Mouse (Mus musculus): Measurements from ENCODE around the gene Hsd11b1. TPM values are rescaled to one million over a fixed set of nuclear protein-coding genes. Genes with fewer than 3 reads are reported as not detected.
A peak's percentile ranks its signal among the peaks of the same experiment; 100 is the strongest.

Gene Hsd11b1
- polyA plus RNA-seq, 1 experiment from 2014 or later, result 1.2 TPM

DNA sequence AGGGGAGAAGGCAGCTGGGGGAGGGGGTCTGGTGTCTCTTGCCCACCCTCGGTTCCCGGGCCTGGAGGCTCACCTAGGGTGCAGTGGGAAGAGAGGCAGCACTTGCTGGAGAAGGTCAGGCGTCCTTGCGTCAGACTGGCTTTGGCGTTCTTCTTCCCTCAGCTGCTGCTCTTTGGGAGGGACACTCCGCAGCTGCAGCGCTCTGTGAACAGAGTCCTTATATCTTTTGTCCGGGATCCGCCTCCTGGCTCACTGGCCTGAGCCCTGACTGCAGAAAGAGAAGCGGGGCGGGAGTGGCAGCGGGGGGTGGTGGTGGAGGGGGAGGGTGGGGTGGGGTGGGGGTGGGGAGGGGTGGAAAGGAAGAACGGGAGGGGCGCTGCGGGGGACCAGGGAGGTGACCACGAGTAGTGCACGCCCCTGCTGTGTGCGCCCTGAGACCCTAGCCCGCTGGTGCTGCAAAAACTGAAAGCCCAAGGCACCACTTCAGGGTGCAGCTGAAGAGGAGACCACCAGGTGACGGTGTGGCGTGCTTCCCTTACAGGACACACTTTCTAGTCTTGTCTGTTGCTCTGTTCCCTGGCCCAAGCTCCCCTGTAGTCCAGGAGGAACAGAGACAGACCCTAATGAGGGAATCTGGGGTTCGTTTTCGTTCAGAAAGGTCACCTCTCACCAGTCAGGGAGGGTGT, 9.2 kb upstream of the Hsd11b1 start, which contains the start of gene G0s2:
G0s2 (minus strand) TSS at position 302 of the 686 bp plus-strand sequence.
- Histone ChIP-seq H3K27ac (ENCODE audit: low read length) (peak within 1 kb of the TSS; percentile 86), H3K36me3 (ENCODE audit: control insufficient read depth, insufficient read depth, low read length) (no peaks in the 10 kb centered on the region), H3K4me1 (ENCODE audit: control insufficient read depth, insufficient read depth, low read length) (peaks cover 12% of the 10 kb centered on the region; the same call in 1 of the 2 replicates), H3K4me3 (ENCODE audit: low read depth, low read length) (peak within 1 kb of the TSS; percentile 39), H3K27me3 (ENCODE audit: control insufficient read depth, insufficient read depth, low read length) (no peaks in the 10 kb centered on the region), H3K9me3 (ENCODE audit: control insufficient read depth, low read depth, low read length) (no peaks in the 10 kb centered on the region), H3K4me2 (replicated peaks; ENCODE audit: low read depth, low read length) (peak within 1 kb of the TSS; percentile 70), H3K9ac (replicated peaks; ENCODE audit: low read depth, low read length) (peak within 1 kb of the TSS; percentile 52)
- ATAC-seq (ENCODE audit: insufficient number of reproducible peaks, insufficient read depth, low FRiP score, low read depth), result peak; percentile 81
- 1% methylated on average over 23 of the region's 23 CpGs for WGBS

- no peaks in the 10 kb centered on the region for H3K9me3 ChIP-seq (ENCODE audit: control insufficient read depth, low read depth, low read length)
- 17% methylated on average over 24 of the region's 24 CpGs for WGBS
- no peaks in the 10 kb centered on the region for H3K27me3 ChIP-seq (ENCODE audit: control insufficient read depth, insufficient read depth, low read length)
- peak; percentile 29; the same call in 1 of the 2 replicates for ATAC-seq (ENCODE audit: insufficient number of reproducible peaks, insufficient read depth, low FRiP score, low read depth)
- H3K27ac ChIP-seq (ENCODE audit: low read length), result peak overlapping the region; percentile 86
- peak overlapping the region; percentile 52 for H3K9ac ChIP-seq (replicated peaks; ENCODE audit: low read depth, low read length)
- H3K4me3 ChIP-seq (ENCODE audit: low read depth, low read length), result peak overlapping the region; percentile 39
- H3K4me2 ChIP-seq (replicated peaks; ENCODE audit: low read depth, low read length), result peak overlapping the region; percentile 70
- no peaks in the 10 kb centered on the region for H3K36me3 ChIP-seq (ENCODE audit: control insufficient read depth, insufficient read depth, low read length)
- H3K4me1 ChIP-seq (ENCODE audit: control insufficient read depth, insufficient read depth, low read length), result peaks cover 12% of the 10 kb centered on the region; the same call in 1 of the 2 replicates
These were observed 8.5 kb upstream of the Hsd11b1 start for GRCm38 (mm10) chr1:193272137-193272915.

DNA sequence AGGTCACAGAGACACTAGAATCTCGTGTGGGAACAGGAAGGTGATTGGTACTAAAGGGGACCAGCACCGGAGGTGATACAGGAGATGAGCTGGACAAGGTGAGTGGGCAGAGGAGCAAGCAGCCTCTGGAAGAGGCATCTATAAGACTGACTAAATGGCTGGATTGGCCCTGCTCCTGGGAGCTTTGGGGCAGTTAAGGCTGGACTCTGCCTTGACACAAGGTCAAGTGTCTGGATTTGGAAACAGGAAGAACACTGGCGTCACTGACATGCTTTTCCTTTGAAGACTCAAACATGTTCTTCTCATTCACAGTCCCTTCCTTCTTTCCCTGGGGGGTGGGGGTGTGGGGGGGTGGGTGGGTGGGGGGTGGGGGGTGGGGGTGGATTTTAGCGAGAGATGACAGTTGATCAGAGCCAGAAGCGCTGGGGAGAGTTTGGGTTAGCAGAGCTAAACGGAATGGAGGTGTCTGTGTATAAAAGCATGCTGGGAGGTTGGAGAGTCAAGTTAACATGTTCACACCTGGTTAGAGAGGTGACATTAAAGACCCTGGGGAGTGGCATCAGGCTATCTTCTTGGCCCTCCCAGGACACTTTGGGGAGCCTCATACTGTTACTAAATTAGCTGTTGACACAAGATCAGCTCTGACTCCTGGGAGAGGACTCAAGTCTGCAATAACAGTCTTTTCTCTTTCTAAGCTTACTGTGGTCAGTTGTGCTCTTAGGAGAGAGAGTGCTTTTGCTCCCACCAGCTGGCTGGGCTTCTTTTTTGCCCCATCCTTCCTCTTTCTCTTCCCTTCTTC, 7.3 kb upstream of the Hsd11b1 start:
- no peak overlapping the region for H3K9ac ChIP-seq (replicated peaks; ENCODE audit: low read depth, low read length)
- H3K4me2 ChIP-seq (replicated peaks; ENCODE audit: low read depth, low read length), result peak overlapping the region; percentile 70
- H3K27me3 ChIP-seq (ENCODE audit: control insufficient read depth, insufficient read depth, low read length), result no peaks in the 10 kb centered on the region
- no peak overlapping the region for H3K27ac ChIP-seq (ENCODE audit: low read length)
- H3K36me3 ChIP-seq (ENCODE audit: control insufficient read depth, insufficient read depth, low read length), result no peaks in the 10 kb centered on the region
- 47% methylated on average over 6 of the region's 6 CpGs for WGBS
- H3K4me3 ChIP-seq (ENCODE audit: low read depth, low read length), result no peak overlapping the region
- no peaks in the 10 kb centered on the region for H3K9me3 ChIP-seq (ENCODE audit: control insufficient read depth, low read depth, low read length)
- H3K4me1 ChIP-seq (ENCODE audit: control insufficient read depth, insufficient read depth, low read length), result peaks cover 12% of the 10 kb centered on the region; the same call in 1 of the 2 replicates
- ATAC-seq (ENCODE audit: insufficient number of reproducible peaks, insufficient read depth, low FRiP score, low read depth), result no peak

DNA sequence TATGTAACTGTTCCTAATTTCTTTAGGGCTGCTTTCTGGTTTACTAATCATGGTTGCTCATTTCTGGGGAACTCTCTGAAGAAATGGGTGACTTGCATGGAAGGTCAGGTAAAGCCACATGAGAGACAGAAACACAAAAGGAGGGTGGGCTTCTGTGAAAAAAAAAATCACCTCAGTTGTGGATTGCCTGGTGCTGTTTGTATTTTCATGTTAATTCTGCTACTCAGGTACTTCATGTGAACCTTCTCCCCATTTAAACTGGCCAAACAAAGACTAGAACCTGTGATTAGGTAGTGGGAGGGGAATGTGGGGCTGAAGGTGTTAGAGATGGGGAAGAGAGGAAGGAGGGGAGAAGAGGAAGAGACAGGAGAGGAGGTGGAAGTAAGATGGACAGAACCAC, 1.9 kb upstream of the Hsd11b1 start:
- Histone ChIP-seq H3K4me2 (replicated peaks; ENCODE audit: low read depth, low read length) (no peak overlapping the region), H3K36me3 (ENCODE audit: control insufficient read depth, insufficient read depth, low read length) (no peaks in the 10 kb centered on the region), H3K4me1 (ENCODE audit: control insufficient read depth, insufficient read depth, low read length) (no peaks in the 10 kb centered on the region), H3K9ac (replicated peaks; ENCODE audit: low read depth, low read length) (no peak overlapping the region), H3K27me3 (ENCODE audit: control insufficient read depth, insufficient read depth, low read length) (no peaks in the 10 kb centered on the region), H3K4me3 (ENCODE audit: low read depth, low read length) (no peak overlapping the region), H3K9me3 (ENCODE audit: control insufficient read depth, low read depth, low read length) (no peaks in the 10 kb centered on the region), H3K27ac (ENCODE audit: low read length) (no peak overlapping the region)
- no peak for ATAC-seq (ENCODE audit: insufficient number of reproducible peaks, insufficient read depth, low FRiP score, low read depth)

DNA sequence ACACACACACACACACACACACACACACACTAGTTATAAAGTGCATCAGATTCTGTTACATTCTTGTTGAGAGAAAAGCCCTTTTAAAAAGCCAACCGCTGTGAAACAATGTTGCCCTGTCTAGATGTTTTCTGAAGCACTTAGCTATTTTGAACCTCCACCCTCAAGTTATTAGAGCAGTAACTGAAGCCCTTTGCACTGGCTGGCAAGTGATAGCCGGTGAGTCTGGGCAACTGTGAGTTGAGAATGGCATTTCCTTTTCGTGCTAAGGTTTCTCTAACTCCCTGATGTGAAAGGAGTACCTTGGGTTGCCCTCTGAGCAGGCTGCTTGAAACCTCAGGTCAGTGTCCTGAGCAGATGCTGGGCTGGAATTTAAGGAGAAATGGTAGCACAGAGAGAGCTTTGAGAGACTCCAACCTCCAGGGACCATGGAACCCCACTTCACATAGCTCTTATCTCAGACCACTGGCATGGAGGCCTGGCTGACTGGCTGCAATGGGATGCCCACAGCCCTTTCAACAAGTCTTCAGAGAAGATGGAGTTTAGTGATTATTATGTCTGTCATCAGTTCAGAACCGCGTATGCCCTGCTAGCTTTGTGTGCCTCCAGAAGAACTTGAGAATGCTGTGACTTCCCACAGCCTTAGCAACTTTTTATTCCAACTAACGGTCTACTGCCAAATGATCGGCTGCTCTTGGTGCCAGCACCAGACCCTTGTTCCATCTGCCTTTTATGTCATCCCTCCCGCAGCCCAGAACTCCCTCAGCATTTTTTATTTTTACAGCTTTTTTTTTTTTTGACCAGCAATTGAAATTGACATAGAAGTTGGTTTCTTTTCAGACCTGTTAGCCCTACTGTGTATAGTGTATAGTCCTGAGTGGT, 608 bp downstream of the Hsd11b1 start:
- H3K36me3 ChIP-seq (ENCODE audit: control insufficient read depth, insufficient read depth, low read length), result no peaks in the 10 kb centered on the region
- H3K4me3 ChIP-seq (ENCODE audit: low read depth, low read length), result no peak overlapping the region
- ATAC-seq (ENCODE audit: insufficient number of reproducible peaks, insufficient read depth, low FRiP score, low read depth), result no peak
- no peak overlapping the region for H3K27ac ChIP-seq (ENCODE audit: low read length)
- no peaks in the 10 kb centered on the region for H3K4me1 ChIP-seq (ENCODE audit: control insufficient read depth, insufficient read depth, low read length)
- H3K4me2 ChIP-seq (replicated peaks; ENCODE audit: low read depth, low read length), result no peak overlapping the region
- H3K9ac ChIP-seq (replicated peaks; ENCODE audit: low read depth, low read length), result no peak overlapping the region
- H3K27me3 ChIP-seq (ENCODE audit: control insufficient read depth, insufficient read depth, low read length), result no peaks in the 10 kb centered on the region
- no peaks in the 10 kb centered on the region for H3K9me3 ChIP-seq (ENCODE audit: control insufficient read depth, low read depth, low read length)
- 81% methylated on average over 8 of the region's 8 CpGs for WGBS

DNA sequence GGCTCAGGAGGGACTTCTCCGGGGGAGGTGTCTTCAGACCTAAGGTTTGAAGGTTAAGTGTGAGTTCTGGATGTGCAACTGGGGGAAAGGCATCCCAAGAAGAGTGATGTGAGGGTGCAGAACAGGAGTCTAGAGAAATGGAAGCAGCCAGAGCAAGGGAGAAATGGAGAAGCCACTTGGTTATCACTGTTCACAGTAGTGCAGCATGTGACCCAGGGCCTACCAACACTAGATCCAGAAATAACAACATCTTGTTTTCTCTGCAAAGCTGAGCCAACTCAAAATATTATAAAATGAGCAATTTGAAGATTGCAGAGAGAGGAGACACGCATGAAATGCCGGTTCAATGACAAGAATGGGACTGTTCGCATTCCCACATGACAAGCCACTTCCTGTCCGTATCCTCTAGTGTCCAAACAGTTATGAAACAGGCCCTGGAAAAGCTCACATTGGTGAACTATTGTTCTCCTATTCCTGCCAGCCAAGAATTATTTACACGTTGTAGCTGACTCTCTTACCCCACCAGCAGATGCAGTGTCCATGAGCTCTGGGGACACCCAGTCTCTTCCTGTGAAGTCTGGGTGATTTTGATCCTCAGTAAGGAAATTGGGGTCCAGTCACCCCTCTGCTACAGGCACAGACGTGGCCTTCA, 1.9 kb downstream of the Hsd11b1 start:
- Histone ChIP-seq H3K4me1 (ENCODE audit: control insufficient read depth, insufficient read depth, low read length) (0 out of 2 replicates have a peak, but pooled peaks cover under 1% of the 10 kb centered on the region), H3K4me2 (replicated peaks; ENCODE audit: low read depth, low read length) (no peak overlapping the region), H3K27me3 (ENCODE audit: control insufficient read depth, insufficient read depth, low read length) (no peaks in the 10 kb centered on the region), H3K9me3 (ENCODE audit: control insufficient read depth, low read depth, low read length) (no peaks in the 10 kb centered on the region), H3K4me3 (ENCODE audit: low read depth, low read length) (no peak overlapping the region), H3K9ac (replicated peaks; ENCODE audit: low read depth, low read length) (no peak overlapping the region), H3K27ac (ENCODE audit: low read length) (no peak overlapping the region), H3K36me3 (ENCODE audit: control insufficient read depth, insufficient read depth, low read length) (no peaks in the 10 kb centered on the region)
- 60% methylated on average over 7 of the region's 7 CpGs for WGBS
- no peak for ATAC-seq (ENCODE audit: insufficient number of reproducible peaks, insufficient read depth, low FRiP score, low read depth)

DNA sequence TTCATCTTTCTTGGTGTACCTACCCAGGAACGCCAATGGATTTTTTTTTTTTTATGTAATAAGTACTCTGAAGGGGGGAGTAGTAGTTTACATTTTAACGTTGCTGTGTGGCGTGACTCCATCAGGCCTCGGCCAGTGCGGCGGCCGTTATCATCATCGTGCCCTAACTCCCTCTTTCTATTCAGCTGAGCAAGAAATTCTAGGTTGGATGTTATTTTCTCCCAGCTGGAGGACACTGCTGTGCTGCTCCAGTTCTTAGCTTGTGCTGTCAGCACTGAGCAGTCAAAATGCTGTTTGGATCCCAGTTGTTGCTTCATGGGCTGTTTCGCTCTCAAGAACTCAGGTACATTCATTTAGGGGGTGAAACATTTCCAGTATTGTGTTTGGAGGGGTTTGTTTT, 4.3 kb downstream of the Hsd11b1 start:
- no peaks in the 10 kb centered on the region for H3K27me3 ChIP-seq (ENCODE audit: control insufficient read depth, insufficient read depth, low read length)
- H3K4me3 ChIP-seq (ENCODE audit: low read depth, low read length), result no peak overlapping the region
- no peaks in the 10 kb centered on the region for H3K9me3 ChIP-seq (ENCODE audit: control insufficient read depth, low read depth, low read length)
- H3K27ac ChIP-seq (ENCODE audit: low read length), result no peak overlapping the region
- H3K4me1 ChIP-seq (ENCODE audit: control insufficient read depth, insufficient read depth, low read length), result 0 out of 2 replicates have a peak, but pooled peaks cover 2% of the 10 kb centered on the region
- no peak overlapping the region for H3K4me2 ChIP-seq (replicated peaks; ENCODE audit: low read depth, low read length)
- no peak for ATAC-seq (ENCODE audit: insufficient number of reproducible peaks, insufficient read depth, low FRiP score, low read depth)
- H3K36me3 ChIP-seq (ENCODE audit: control insufficient read depth, insufficient read depth, low read length), result no peaks in the 10 kb centered on the region
- 72% methylated on average over 9 of the region's 9 CpGs for WGBS
- H3K9ac ChIP-seq (replicated peaks; ENCODE audit: low read depth, low read length), result no peak overlapping the region

All from stomach, embryonic 14.5 days (tissue).